Mouse (Mus musculus) layer of hippocampus, postnatal 25 days (tissue): ENCODE measurements around the gene A2ml1. TPM values are rescaled to one million over a fixed set of nuclear protein-coding genes. Genes with fewer than 3 reads are reported as not detected.
A peak's percentile ranks its signal among the peaks of the same experiment; 100 is the strongest.

Experiments
- DNase-seq, 2 experiments: peaks; one replicate each; pipeline ENCODE4 v3.0.0; 2022; ENCODE audit warnings: mixed read lengths in 2 of 2, low spot score in 1 of 2; ENCODE audit errors: extremely low spot score in 1 of 2
- total RNA-seq, 2 experiments: library from RNA; stranded (reverse); gene quantifications; 2 replicates each; pipeline ENCODE4 v1.2.3; 2021

Gene A2ml1
- total RNA-seq, 2 experiments from 2014 or later = 11.1 to 14.6 TPM

GRCm38 (mm10) chr6:128554049-128554448 is 27.4 kb downstream of the A2ml1 start:
- DNase-seq = no peak

GRCm38 (mm10) chr6:128549463-128550452 is 31.6 kb downstream of the A2ml1 start:
- DNase-seq = no peak

- DNase-seq = no peak
Measured at GRCm38 (mm10) chr6:128548532-128548931, 32.9 kb downstream of the A2ml1 start.

- no peak for DNase-seq
Measured at GRCm38 (mm10) chr6:128545402-128545801, 36.0 kb downstream of the A2ml1 start.

GRCm38 (mm10) chr6:128543226-128543625 is 38.2 kb downstream of the A2ml1 start:
- peak in 1 of 2 experiments; percentile 25 for DNase-seq

- DNase-seq = no peak
Measured at GRCm38 (mm10) chr6:128535250-128535649, 46.2 kb downstream of the A2ml1 start.

GRCm38 (mm10) chr6:128533296-128533695 is 48.1 kb downstream of the A2ml1 start:
- DNase-seq = no peak

- no peak for DNase-seq
Measured at GRCm38 (mm10) chr6:128532701-128533100, 48.7 kb downstream of the A2ml1 start.

GRCm38 (mm10) chr6:128528491-128528890 is 52.9 kb downstream of the A2ml1 start:
- no peak for DNase-seq

GRCm38 (mm10) chr6:128527110-128527509 is 54.3 kb downstream of the A2ml1 start:
- no peak for DNase-seq

GRCm38 (mm10) chr6:128526601-128527000 is 54.8 kb downstream of the A2ml1 start, which contains the start of gene Pzp:
Gene Pzp, minus strand, starts transcription at chr6:128526720.
- DNase-seq = no peak

GRCm38 (mm10) chr6:128525801-128526200 is 55.6 kb downstream of the A2ml1 start:
- no peak for DNase-seq

GRCm38 (mm10) chr6:128523360-128523759 is 58.0 kb downstream of the A2ml1 start:
- no peak for DNase-seq

- DNase-seq = no peak
Measured at GRCm38 (mm10) chr6:128519159-128519558, 62.2 kb downstream of the A2ml1 start.

GRCm38 (mm10) chr6:128505676-128506236 is 75.7 kb downstream of the A2ml1 start:
- peak in 1 of 2 experiments; percentile 29 for DNase-seq

- no peak for DNase-seq
Measured at GRCm38 (mm10) chr6:128504743-128505142, 76.7 kb downstream of the A2ml1 start.

GRCm38 (mm10) chr6:128495346-128495745 is 86.1 kb downstream of the A2ml1 start:
- no peak for DNase-seq

GRCm38 (mm10) chr6:128494646-128495331 is 86.6 kb downstream of the A2ml1 start:
- DNase-seq = no peak

- DNase-seq = no peak
Measured at GRCm38 (mm10) chr6:128491916-128492315, 89.5 kb downstream of the A2ml1 start.

- no peak for DNase-seq
Measured at GRCm38 (mm10) chr6:128490141-128490540, 91.3 kb downstream of the A2ml1 start.
